Mouse (Mus musculus) CH12.LX (cell line): Measurements from ENCODE around the gene Itpr2. TPM values are rescaled to one million over a fixed set of nuclear protein-coding genes. Genes with fewer than 3 reads are reported as not detected.

ENCODE experiments used
- DNase-seq: peaks from one replicate; pipeline ENCODE4 v3.0.0-alpha.2; 2013; ENCODE audit errors: extremely low read depth
- H3K27ac ChIP-seq: 2 replicates; pipeline ENCODE4 v1.5.1; 2012; ENCODE audit warnings: low read depth, mild to moderate bottlenecking, control low read depth, moderate library complexity; ENCODE audit not compliant: insufficient read depth
- H3K27me3 ChIP-seq: replicated peaks from 2 replicates; pipeline ENCODE3; 2012; ENCODE audit warnings: inconsistent platforms
- H3K36me3 ChIP-seq, 2 experiments: replicated peaks in 1 of 2; 2 replicates each; pipeline versions ENCODE3 to v1.6.1; 2012; ENCODE audit warnings: inconsistent platforms in 1 of 2, low read length in 1 of 2, mild to moderate bottlenecking in 1 of 2, mixed read lengths in 1 of 2, moderate library complexity in 1 of 2; ENCODE audit not compliant: control insufficient read depth in 1 of 2, insufficient read depth in 1 of 2
- H3K4me1 ChIP-seq, 2 experiments: 2 replicates each; pipeline ENCODE4 v1.6.1; 2012; ENCODE audit warnings: inconsistent platforms in 1 of 2, moderate library complexity in 1 of 2; ENCODE audit not compliant: insufficient read depth in 2 of 2, control insufficient read depth in 1 of 2
- H3K4me2 ChIP-seq: 2 replicates; pipeline ENCODE4 v1.6.1; 2012; ENCODE audit warnings: low read depth, mild to moderate bottlenecking, control low read depth; ENCODE audit not compliant: poor library complexity, insufficient read depth, severe bottlenecking
- H3K4me3 ChIP-seq, 3 experiments: fragments of 150-350 bp in 1 of 3; sonication (generic) in 1 of 3; replicated peaks in 1 of 3; 2 replicates each; pipeline versions ENCODE3 to v1.5.1; 2011 to 2012; ENCODE audit warnings: low read depth in 2 of 3, low read length in 2 of 3, mild to moderate bottlenecking in 2 of 3, moderate library complexity in 2 of 3, control low read depth in 1 of 3, improper control_type of control experiment in 1 of 3, inconsistent platforms in 1 of 3, mixed read lengths in 1 of 3; ENCODE audit not compliant: poor library complexity in 1 of 3
- H3K79me2 ChIP-seq: replicated peaks from 2 replicates; pipeline ENCODE4 v1.6.1; 2012; ENCODE audit warnings: mild to moderate bottlenecking, moderate library complexity; ENCODE audit not compliant: control insufficient read depth, poor library complexity, insufficient read depth, severe bottlenecking; ENCODE audit errors: extremely low read depth
- H3K9ac ChIP-seq: 2 replicates; pipeline ENCODE4 v1.6.1; 2012; ENCODE audit warnings: low read depth, mild to moderate bottlenecking, control low read depth, moderate library complexity; ENCODE audit not compliant: insufficient read depth
- H3K9me3 ChIP-seq: replicated peaks from 2 replicates; pipeline ENCODE3; 2012; ENCODE audit warnings: low read length, inconsistent platforms, mixed read lengths
- BHLHE40 ChIP-seq: IDR thresholded peaks from 2 replicates; pipeline ENCODE4 v1.6.1; 2011; ENCODE audit warnings: mild to moderate bottlenecking, low read depth, low read length, improper control_type of control experiment
- CHD1 ChIP-seq: IDR thresholded peaks from 2 replicates; pipeline ENCODE4 v1.6.1; 2012; ENCODE audit warnings: low read depth, low read length, improper control_type of control experiment, inconsistent platforms
- CHD2 ChIP-seq: IDR thresholded peaks from 2 replicates; pipeline ENCODE4 v1.6.1; 2011; ENCODE audit warnings: low read length, improper control_type of control experiment
- CTCF ChIP-seq, 2 experiments: IDR thresholded peaks in 1 of 2; conservative IDR thresholded peaks in 1 of 2; 2 replicates each; pipeline ENCODE4 v1.5.1; 2011 to 2012; ENCODE audit warnings: low read depth in 2 of 2, low read length in 2 of 2, improper control_type of control experiment in 1 of 2, inconsistent platforms in 1 of 2, mild to moderate bottlenecking in 1 of 2, moderate library complexity in 1 of 2
- ELF1 ChIP-seq: IDR thresholded peaks from 2 replicates; pipeline ENCODE4 v1.6.1; 2014; ENCODE audit warnings: low read depth, mild to moderate bottlenecking, inconsistent platforms, low read length, improper control_type of control experiment
- EP300 ChIP-seq: IDR thresholded peaks from 2 replicates; pipeline ENCODE4 v1.6.1; 2011; ENCODE audit warnings: low read length, improper control_type of control experiment
- ETS1 ChIP-seq: conservative IDR thresholded peaks from 2 replicates; pipeline ENCODE4 v1.6.1; 2012; ENCODE audit warnings: low read depth, mild to moderate bottlenecking, inconsistent platforms, low read length, improper control_type of control experiment, moderate library complexity
- GABPA ChIP-seq: IDR thresholded peaks from 2 replicates; pipeline ENCODE4 v1.6.1; 2012; ENCODE audit warnings: low read depth, low read length, improper control_type of control experiment, inconsistent platforms; ENCODE audit not compliant: insufficient replicate concordance
- HCFC1 ChIP-seq: IDR thresholded peaks from 2 replicates; pipeline ENCODE4 v1.6.1; 2012; ENCODE audit warnings: low read depth, mild to moderate bottlenecking, inconsistent platforms, low read length, improper control_type of control experiment
- IRF4 ChIP-seq: IDR thresholded peaks from 2 replicates; pipeline ENCODE4 v1.6.1; 2014; ENCODE audit warnings: low read depth, mild to moderate bottlenecking, inconsistent platforms, low read length, improper control_type of control experiment
- JUN ChIP-seq: IDR thresholded peaks from 2 replicates; pipeline ENCODE4 v1.6.1; 2011; ENCODE audit warnings: low read depth, mild to moderate bottlenecking, low read length, improper control_type of control experiment, moderate library complexity; ENCODE audit not compliant: insufficient read depth
- JUND ChIP-seq: conservative IDR thresholded peaks from 2 replicates; pipeline ENCODE4 v1.6.1; 2011; ENCODE audit warnings: low read depth, low read length, improper control_type of control experiment
- KAT2A ChIP-seq: IDR thresholded peaks from 2 replicates; pipeline ENCODE4 v1.6.1; 2012; ENCODE audit warnings: low read length, improper control_type of control experiment, inconsistent platforms; ENCODE audit not compliant: insufficient replicate concordance
- MAFK ChIP-seq: IDR thresholded peaks from 2 replicates; pipeline ENCODE4 v1.6.1; 2011; ENCODE audit warnings: low read length, improper control_type of control experiment; ENCODE audit not compliant: insufficient replicate concordance
- MAX ChIP-seq: IDR thresholded peaks from 2 replicates; pipeline ENCODE4 v1.6.1; 2011; ENCODE audit warnings: low read length, improper control_type of control experiment
- MAZ ChIP-seq: IDR thresholded peaks from 2 replicates; pipeline ENCODE4 v1.6.1; 2012; ENCODE audit warnings: low read depth, mild to moderate bottlenecking, inconsistent platforms, low read length, improper control_type of control experiment, moderate library complexity
- MEF2A ChIP-seq: IDR thresholded peaks from 2 replicates; pipeline ENCODE4 v1.6.1; 2014; ENCODE audit warnings: low read depth, mild to moderate bottlenecking, inconsistent platforms, low read length, improper control_type of control experiment, borderline replicate concordance
- MXI1 ChIP-seq: IDR thresholded peaks from 2 replicates; pipeline ENCODE4 v1.6.1; 2011; ENCODE audit warnings: mild to moderate bottlenecking, low read depth, low read length, improper control_type of control experiment
- MYC ChIP-seq: IDR thresholded peaks from 2 replicates; pipeline ENCODE4 v1.6.1; 2011; ENCODE audit warnings: low read depth, mild to moderate bottlenecking, improper control_type of control experiment, low read length
- NRF1 ChIP-seq: IDR thresholded peaks from 2 replicates; pipeline ENCODE4 v1.6.1; 2014; ENCODE audit warnings: low read depth, mild to moderate bottlenecking, inconsistent platforms, low read length, improper control_type of control experiment, moderate library complexity
- PAX5 ChIP-seq: IDR thresholded peaks from 2 replicates; pipeline ENCODE4 v1.6.1; 2012; ENCODE audit warnings: low read length, inconsistent platforms, mixed read lengths
- POLR2AphosphoS2 ChIP-seq: IDR thresholded peaks from 2 replicates; pipeline ENCODE4 v1.6.1; 2011; ENCODE audit warnings: low read depth, low read length, improper control_type of control experiment
- RAD21 ChIP-seq: IDR thresholded peaks from 2 replicates; pipeline ENCODE4 v1.6.1; 2011; ENCODE audit warnings: low read depth, mild to moderate bottlenecking, low read length, improper control_type of control experiment, moderate library complexity
- RCOR1 ChIP-seq: conservative IDR thresholded peaks from 2 replicates; pipeline ENCODE4 v1.6.1; 2012; ENCODE audit warnings: low read depth, mild to moderate bottlenecking, inconsistent platforms, low read length, improper control_type of control experiment
- SIN3A ChIP-seq: IDR thresholded peaks from 2 replicates; pipeline ENCODE4 v1.6.1; 2012; ENCODE audit warnings: low read length, improper control_type of control experiment, inconsistent platforms
- SMC3 ChIP-seq: IDR thresholded peaks from 2 replicates; pipeline ENCODE4 v1.6.1; 2011; ENCODE audit warnings: low read depth, low read length, improper control_type of control experiment
- TCF12 ChIP-seq: IDR thresholded peaks from 2 replicates; pipeline ENCODE4 v1.6.1; 2014; ENCODE audit warnings: low read depth, mild to moderate bottlenecking, inconsistent platforms, low read length, improper control_type of control experiment
- USF1 ChIP-seq: IDR thresholded peaks from 2 replicates; pipeline ENCODE4 v1.6.1; 2014; ENCODE audit warnings: low read depth, mild to moderate bottlenecking, inconsistent platforms, low read length, improper control_type of control experiment
- USF2 ChIP-seq: conservative IDR thresholded peaks from 2 replicates; pipeline ENCODE4 v1.6.1; 2011; ENCODE audit warnings: low read depth, low read length, improper control_type of control experiment
- ZC3H11A ChIP-seq: IDR thresholded peaks from 2 replicates; pipeline ENCODE4 v1.6.1; 2012; ENCODE audit warnings: low read depth, mild to moderate bottlenecking, inconsistent platforms, low read length, improper control_type of control experiment
- ZKSCAN1 ChIP-seq: IDR thresholded peaks from 2 replicates; pipeline ENCODE4 v1.6.1; 2012; ENCODE audit warnings: low read depth, inconsistent platforms, low read length, improper control_type of control experiment, borderline replicate concordance
- ZMIZ1 ChIP-seq: IDR thresholded peaks from 2 replicates; pipeline ENCODE4 v1.6.1; 2012; ENCODE audit warnings: low read depth, mild to moderate bottlenecking, inconsistent platforms, low read length, improper control_type of control experiment
- ZNF384 ChIP-seq: IDR thresholded peaks from 2 replicates; pipeline ENCODE4 v1.6.1; 2012; ENCODE audit warnings: low read depth, low read length, improper control_type of control experiment, inconsistent platforms
- dilution Hi-C: fragments of 300-500 bp; cut with MboI; formaldehyde crosslinking; loops from 2 replicates; pipeline ENCODE4 v1.14.3; 2020; ENCODE audit warnings: low sequenced_read_pairs; ENCODE audit not compliant: extremely low pct_unique_long_range_greater_than_20kb, extremely low pct_ligation_motif_present
- in situ Hi-C: fragments of 300-500 bp; cut with MboI; formaldehyde crosslinking; loops from 3 replicates; pipeline ENCODE4 v1.14.3; 2019; ENCODE audit warnings: low sequenced_read_pairs, low pct_ligation_motif_present, low pct_unique_long_range_greater_than_20kb, mixed read lengths
- polyA plus RNA-seq: library from polyadenylated mRNA; unstranded; fragments of >175 nt; gene quantifications from 2 replicates; pipeline ENCODE4 v1.2.1, GENCODE M21; 2012; ENCODE audit warnings: low read depth; ENCODE audit not compliant: insufficient read length
- total RNA-seq, 2 experiments: library from RNA; depleted of rRNA; stranded (reverse); fragments of 300-350 nt in 1 of 2; fragments of >200 nt in 1 of 2; gene quantifications; 2 replicates each; pipeline ENCODE4 v1.2.3; 2012 to 2014

Gene Itpr2
- total and polyA plus RNA-seq, 3 experiments: 3.5 to 8.9 (median 4.4) TPM

DNA sequence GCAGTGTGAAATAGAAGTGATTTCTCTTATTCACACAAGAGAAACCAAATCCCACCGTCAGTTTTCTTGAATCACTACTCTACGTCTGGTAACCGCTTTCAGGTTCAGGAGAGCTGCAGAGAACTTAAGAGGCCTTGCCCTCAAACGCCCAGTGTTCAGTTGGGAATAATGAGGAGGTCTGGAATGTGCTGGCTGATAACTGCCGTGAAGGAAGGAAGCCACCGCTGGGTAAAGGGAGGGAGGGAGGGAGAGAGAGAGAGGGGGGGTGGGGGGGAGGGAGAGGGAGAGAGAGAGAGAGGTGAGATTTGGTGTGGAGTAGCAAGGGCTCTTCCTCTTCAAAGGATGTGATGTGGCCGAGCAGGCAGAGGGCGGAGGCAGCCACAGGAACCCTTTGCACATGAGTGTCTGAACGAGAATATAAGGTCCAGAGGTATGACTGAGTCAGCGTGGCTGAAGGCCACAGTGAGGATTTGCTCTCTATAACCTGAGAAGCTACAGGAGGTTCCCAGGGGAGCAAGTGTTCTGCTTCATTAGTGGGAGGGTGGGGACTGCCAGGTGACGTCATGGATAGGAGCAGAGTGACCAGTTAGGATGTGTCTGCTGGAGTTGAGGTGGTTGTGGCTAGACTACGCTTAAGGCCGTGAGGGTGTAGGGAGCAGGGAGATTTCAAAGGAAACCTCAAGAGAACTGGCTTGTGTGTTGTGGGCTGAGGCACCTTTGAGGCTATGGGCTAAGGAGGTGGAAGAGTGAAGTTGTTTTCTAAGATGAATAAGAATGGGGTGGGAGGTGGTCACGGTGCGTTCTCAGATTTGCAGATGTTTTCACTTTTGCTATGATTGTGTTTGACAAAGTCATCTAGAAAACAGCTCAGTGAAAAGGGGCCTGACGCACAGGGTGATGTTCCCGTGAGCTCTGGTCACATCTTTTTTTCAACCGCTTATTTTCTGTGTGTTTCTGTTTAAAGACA, 421.2 kb downstream of the Itpr2 start (continued):
- no peak for TF ChIP-seq ZMIZ1

GRCm38 (mm10) chr6:146079734-146080443, 422.1 kb downstream of the Itpr2 start:
- Histone ChIP-seq H3K27me3 (no peaks in the 10 kb centered on the region), H3K4me3 (peak overlapping the region; percentile 5 to 46 (median 17)), H3K79me2 (no peaks in the 10 kb centered on the region), H3K4me2 (peak overlapping the region; percentile 79), H3K9me3 (peaks cover 7% of the 10 kb centered on the region), H3K36me3 (no peaks in the 10 kb centered on the region), H3K27ac (peak overlapping the region; percentile 100), H3K9ac (peak overlapping the region; percentile 68), H3K4me1 (peaks cover 21 to 66% of the 10 kb centered on the region in 2 experiments)
- dilution Hi-C loops: no loop called here
- DNase-seq: peak; percentile 91
- in situ Hi-C loops: no loop called here
- TF ChIP-seq RCOR1 (0 out of 2 replicates have a peak, but pooled peaks have one; percentile 63), ZKSCAN1 (no peak), USF1 (no peak), ZMIZ1 (peak; percentile 52; the same call in 1 of the 2 replicates), GABPA (no peak), MYC (no peak), ETS1 (peak; percentile 65), RAD21 (no peak; the same call in 1 of the 2 replicates), CHD1 (peak; percentile 92), ZC3H11A (no peak), ELF1 (peak; percentile 44; the same call in 1 of the 2 replicates), HCFC1 (no peak; the same call in 1 of the 2 replicates), SIN3A (peak; percentile 78), MAZ (peak; percentile 53; the same call in 1 of the 2 replicates), EP300 (peak; percentile 74), JUN (peak; percentile 23; the same call in 1 of the 2 replicates), SMC3 (no peak; the same call in 1 of the 2 replicates), IRF4 (peak; percentile 80), MEF2A (0 out of 2 replicates have a peak, but pooled peaks have one; percentile 20), POLR2AphosphoS2 (peak; percentile 66; the same call in 1 of the 2 replicates), PAX5 (no peak), MAFK (no peak), MAX (no peak), CTCF (conservative IDR thresholded peaks at IDR 0.05 in 1 of 2, IDR thresholded peaks at IDR 0.05 in 1 of 2; ENCODE audit: low read depth in 2 of 2, low read length in 2 of 2) (no peak), KAT2A (no peak), USF2 (no peak), NRF1 (no peak), MXI1 (peak; percentile 55; the same call in 1 of the 2 replicates), CHD2 (peak; percentile 89), JUND (no peak; the same call in none of the 2 replicates), TCF12 (peak; percentile 54), BHLHE40 (peak; percentile 61), ZNF384 (no peak)
